Mouse (Mus musculus): ENCODE data around the gene Hs6st1. TPM values are rescaled to one million over a fixed set of nuclear protein-coding genes. Genes with fewer than 3 reads are reported as not detected.
A peak's percentile ranks its signal among the peaks of the same experiment; 100 is the strongest.

The Hs6st1 gene
- total and polyA plus RNA-seq, 3 experiments: 9.1 to 18.1 (median 17.7) TPM

DNA sequence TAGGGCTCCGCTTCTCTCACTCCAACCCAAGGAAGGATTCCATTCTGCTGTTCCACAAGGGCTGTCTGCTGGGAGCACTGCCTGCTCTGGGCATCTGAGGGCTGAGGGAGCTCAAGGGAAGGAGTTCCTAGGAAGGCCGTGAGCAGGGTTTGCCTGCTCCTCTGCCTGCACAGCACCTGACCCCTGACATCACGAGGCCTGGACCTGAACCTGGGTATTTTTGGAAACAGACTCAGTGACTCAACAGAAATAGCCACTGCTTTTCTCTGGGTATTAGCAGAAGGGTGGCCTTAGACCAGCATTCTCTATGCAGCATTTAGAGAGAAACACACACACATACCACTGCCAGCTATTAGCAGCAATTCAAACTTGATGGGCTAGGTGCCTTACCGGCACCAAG lies 30.2 kb downstream of the Hs6st1 start:
- no peaks in the 10 kb centered on the region for H3K9me3 ChIP-seq (replicated peaks; ENCODE audit: low read length)
- in situ Hi-C loops (cut with MboI; ENCODE audit: low pct_ligation_motif_present, low pct_unique_long_range_greater_than_20kb, low sequenced_read_pairs): no loop called here
- peaks cover 22 to 72% of the 10 kb centered on the region in 2 experiments for H3K36me3 ChIP-seq (replicated peaks in 1 of 2; ENCODE audit: control insufficient read depth in 1 of 2, insufficient read depth in 1 of 2, low read length in 1 of 2)
- TF ChIP-seq BHLHE40 (IDR thresholded peaks at IDR 0.05; ENCODE audit: low read depth, low read length): peak; percentile 74
- peak; percentile 97 for TF ChIP-seq MEF2A (IDR thresholded peaks at IDR 0.05; ENCODE audit: borderline replicate concordance, low read depth, low read length)
- TF ChIP-seq TCF12 (IDR thresholded peaks at IDR 0.05; ENCODE audit: low read depth, low read length): no peak
- TF ChIP-seq SMC3 (IDR thresholded peaks at IDR 0.05; ENCODE audit: low read depth, low read length): no peak
- TF ChIP-seq MYC (IDR thresholded peaks at IDR 0.05; ENCODE audit: low read depth, low read length): no peak
- peak; percentile 64 for TF ChIP-seq ETS1 (conservative IDR thresholded peaks at IDR 0.05; ENCODE audit: low read depth, low read length)
- TF ChIP-seq USF2 (conservative IDR thresholded peaks at IDR 0.05; ENCODE audit: low read depth, low read length): no peak
- no peak for TF ChIP-seq MAX (IDR thresholded peaks at IDR 0.05; ENCODE audit: low read length)
- TF ChIP-seq HCFC1 (IDR thresholded peaks at IDR 0.05; ENCODE audit: low read depth, low read length): no peak
- TF ChIP-seq ZC3H11A (IDR thresholded peaks at IDR 0.05; ENCODE audit: low read depth, low read length): no peak
- no peak for TF ChIP-seq POLR2AphosphoS2 (IDR thresholded peaks at IDR 0.05; ENCODE audit: low read depth, low read length)
- peak; percentile 45; the same call in 1 of the 2 replicates for TF ChIP-seq MAFK (IDR thresholded peaks at IDR 0.05; ENCODE audit: insufficient replicate concordance, low read length)
- 0 out of 2 replicates have a peak, but pooled peaks have one; percentile 19 for TF ChIP-seq IRF4 (IDR thresholded peaks at IDR 0.05; ENCODE audit: low read depth, low read length)
- no peak for TF ChIP-seq ZNF384 (IDR thresholded peaks at IDR 0.05; ENCODE audit: low read depth, low read length)
- TF ChIP-seq NRF1 (IDR thresholded peaks at IDR 0.05; ENCODE audit: low read depth, low read length): no peak
- no peak for DNase-seq (ENCODE audit: extremely low read depth)
- H3K27me3 ChIP-seq (replicated peaks): no peaks in the 10 kb centered on the region
- peaks cover 36 to 47% of the 10 kb centered on the region in 2 experiments for H3K4me1 ChIP-seq (ENCODE audit: control insufficient read depth in 1 of 2, insufficient read depth in 2 of 2)
- no peaks in the 10 kb centered on the region for H3K79me2 ChIP-seq (replicated peaks; ENCODE audit: control insufficient read depth, extremely low read depth, insufficient read depth, poor library complexity, severe bottlenecking)
- H3K4me3 ChIP-seq (replicated peaks in 1 of 3; ENCODE audit: low read depth in 2 of 3, low read length in 2 of 3, poor library complexity in 1 of 3): no peak overlapping the region
- H3K9ac ChIP-seq (ENCODE audit: insufficient read depth, low read depth): no peak overlapping the region
- dilution Hi-C loops (cut with MboI; ENCODE audit: extremely low pct_ligation_motif_present, extremely low pct_unique_long_range_greater_than_20kb, low sequenced_read_pairs): no loop called here
- peak overlapping the region; percentile 21; the same call in 1 of the 2 replicates for H3K27ac ChIP-seq (ENCODE audit: insufficient read depth, low read depth)
- H3K4me2 ChIP-seq (ENCODE audit: insufficient read depth, low read depth, poor library complexity, severe bottlenecking): no peak overlapping the region

DNA sequence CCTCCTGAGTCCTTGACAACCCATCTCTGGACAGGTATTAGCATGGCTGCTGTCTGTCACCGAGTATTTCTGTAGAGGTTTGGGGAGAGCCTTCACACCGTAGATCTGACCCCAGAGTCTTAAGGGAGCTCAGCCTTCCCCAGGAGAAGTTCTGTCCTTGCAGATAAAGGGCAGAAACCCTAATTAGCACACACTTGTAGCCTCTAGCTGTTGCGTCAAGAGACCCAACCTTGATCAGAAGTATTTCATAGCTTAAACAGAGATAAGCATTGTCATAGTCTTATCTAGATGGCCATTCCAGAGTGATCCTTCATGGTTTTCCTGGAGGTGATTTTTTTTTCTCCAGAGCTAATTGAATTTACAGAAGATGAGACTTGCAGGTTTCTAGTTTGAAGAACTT lies 32.2 kb downstream of the Hs6st1 start:
- Histone ChIP-seq H3K36me3 (replicated peaks in 1 of 2; ENCODE audit: control insufficient read depth in 1 of 2, insufficient read depth in 1 of 2, low read length in 1 of 2) (peaks cover 31 to 74% of the 10 kb centered on the region in 2 experiments), H3K4me1 (ENCODE audit: control insufficient read depth in 1 of 2, insufficient read depth in 2 of 2) (peaks cover 33 to 48% of the 10 kb centered on the region in 2 experiments), H3K27me3 (replicated peaks) (no peaks in the 10 kb centered on the region)

More for the DNA sequence above, 32.2 kb downstream of the Hs6st1 start:
- dilution Hi-C loops (cut with MboI; ENCODE audit: extremely low pct_ligation_motif_present, extremely low pct_unique_long_range_greater_than_20kb, low sequenced_read_pairs) (no loop called here), in situ Hi-C loops (cut with MboI; ENCODE audit: low pct_ligation_motif_present, low pct_unique_long_range_greater_than_20kb, low sequenced_read_pairs) (no loop called here)
- Histone ChIP-seq H3K9ac (ENCODE audit: insufficient read depth, low read depth) (no peak overlapping the region), H3K4me3 (replicated peaks in 1 of 3; ENCODE audit: low read depth in 2 of 3, low read length in 2 of 3, poor library complexity in 1 of 3) (no peak overlapping the region), H3K27ac (ENCODE audit: insufficient read depth, low read depth) (no peak overlapping the region), H3K79me2 (replicated peaks; ENCODE audit: control insufficient read depth, extremely low read depth, insufficient read depth, poor library complexity, severe bottlenecking) (no peaks in the 10 kb centered on the region), H3K4me2 (ENCODE audit: insufficient read depth, low read depth, poor library complexity, severe bottlenecking) (no peak overlapping the region), H3K9me3 (replicated peaks; ENCODE audit: low read length) (no peaks in the 10 kb centered on the region)
- TF ChIP-seq POLR2AphosphoS2 (IDR thresholded peaks at IDR 0.05; ENCODE audit: low read depth, low read length) (no peak), SIN3A (IDR thresholded peaks at IDR 0.05; ENCODE audit: low read length) (no peak), USF2 (conservative IDR thresholded peaks at IDR 0.05; ENCODE audit: low read depth, low read length) (no peak), CHD2 (IDR thresholded peaks at IDR 0.05; ENCODE audit: low read length) (no peak), NRF1 (IDR thresholded peaks at IDR 0.05; ENCODE audit: low read depth, low read length) (no peak), CHD1 (IDR thresholded peaks at IDR 0.05; ENCODE audit: low read depth, low read length) (no peak), ELF1 (IDR thresholded peaks at IDR 0.05; ENCODE audit: low read depth, low read length) (no peak), MAZ (IDR thresholded peaks at IDR 0.05; ENCODE audit: low read depth, low read length) (no peak), CTCF (conservative IDR thresholded peaks at IDR 0.05 in 1 of 2, IDR thresholded peaks at IDR 0.05 in 1 of 2; ENCODE audit: low read depth in 2 of 2, low read length in 2 of 2) (no peak), E2F4 (IDR thresholded peaks at IDR 0.05; ENCODE audit: insufficient replicate concordance, low read depth, low read length) (no peak), PAX5 (IDR thresholded peaks at IDR 0.05; ENCODE audit: low read length) (no peak), GABPA (IDR thresholded peaks at IDR 0.05; ENCODE audit: insufficient replicate concordance, low read depth, low read length) (no peak), ZMIZ1 (IDR thresholded peaks at IDR 0.05; ENCODE audit: low read depth, low read length) (no peak), IRF4 (IDR thresholded peaks at IDR 0.05; ENCODE audit: low read depth, low read length) (no peak)
- no peak for DNase-seq (ENCODE audit: extremely low read depth)

All from CH12.LX (cell line).